Mouse (Mus musculus): ENCODE results near the gene Edc4. TPM values are rescaled to one million over a fixed set of nuclear protein-coding genes. Genes with fewer than 3 reads are reported as not detected.
"Not testable (repeated sequence)": the region's sequence is repeated elsewhere in the genome, so short reads cannot be mapped to it uniquely, and the experiment has no call there.

The Edc4 gene
- 71.3 and 90.0 TPM in 2 replicates for polyA plus RNA-seq (2012; rRNA removed)

DNA sequence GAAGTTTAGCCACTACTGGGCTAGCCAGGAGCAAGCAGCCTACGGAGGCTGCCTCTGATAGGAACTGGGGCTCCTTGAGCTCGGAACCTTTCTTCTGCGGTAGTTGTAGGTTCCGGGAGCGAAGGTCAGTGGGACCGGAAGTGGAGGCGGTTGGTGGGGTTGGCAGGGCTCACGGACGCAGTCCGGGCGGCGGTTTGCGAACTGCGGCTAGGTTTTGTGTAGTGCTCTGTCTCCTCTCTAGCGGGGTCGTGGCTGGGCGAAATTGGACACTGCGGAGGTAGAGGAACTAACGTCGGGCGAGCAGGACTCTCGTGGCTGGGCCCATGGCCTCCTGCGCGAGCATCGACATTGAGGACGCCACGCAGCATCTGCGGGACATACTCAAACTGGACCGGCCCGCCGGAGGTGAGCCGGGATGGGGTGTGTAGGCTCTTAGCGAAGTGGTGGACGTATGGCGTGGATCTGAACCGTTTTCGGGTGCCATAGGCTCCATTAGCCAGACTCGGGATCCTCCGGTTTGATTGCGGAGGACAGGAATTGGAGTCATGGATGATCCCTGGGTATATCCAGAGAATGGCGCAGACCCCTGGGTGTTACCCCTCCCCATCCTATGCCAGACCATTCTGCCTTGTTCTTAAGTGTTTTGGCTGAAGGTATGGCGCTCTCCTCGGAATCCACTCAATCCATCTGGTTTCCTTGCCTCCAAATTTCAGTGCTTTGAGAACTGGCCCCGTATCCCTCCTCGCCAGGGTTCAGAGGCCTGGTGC, at the start of gene Edc4:
Edc4 (plus strand) TSS at position 128 of the 767 bp plus-strand sequence.
- peak within 1 kb of the TSS; percentile 70 for H3K4me3 ChIP-seq (ENCODE audit: extremely low read depth, insufficient read depth, insufficient read length)
- peaks cover 21% of the 10 kb centered on the region for H3K36me3 ChIP-seq (ENCODE audit: control insufficient read depth, insufficient read depth, low read length)
- H3K27ac ChIP-seq (ENCODE audit: insufficient read depth, low read length), result peak within 1 kb of the TSS; percentile 28
- TF ChIP-seq CTCF (IDR thresholded peaks at IDR 0.05; ENCODE audit: extremely low read depth, insufficient read depth, insufficient read length, insufficient replicate concordance) (no peak), POLR2A (IDR thresholded peaks at IDR 0.05; ENCODE audit: low read depth, low read length) (peak; percentile 86)
- peaks cover 3% of the 10 kb centered on the region; the same call in 1 of the 2 replicates for H3K4me1 ChIP-seq (ENCODE audit: control insufficient read depth, insufficient read depth, insufficient read length)
- peak; percentile 76 to 78 for DNase-seq (ENCODE audit: low read depth in 1 of 2, low spot score in 2 of 2)
- H3K27me3 ChIP-seq (ENCODE audit: control insufficient read depth, insufficient read depth, low read length), result no peaks in the 10 kb centered on the region
- WGBS, result under 1% methylated on average over 45 of the region's 45 CpGs

DNA sequence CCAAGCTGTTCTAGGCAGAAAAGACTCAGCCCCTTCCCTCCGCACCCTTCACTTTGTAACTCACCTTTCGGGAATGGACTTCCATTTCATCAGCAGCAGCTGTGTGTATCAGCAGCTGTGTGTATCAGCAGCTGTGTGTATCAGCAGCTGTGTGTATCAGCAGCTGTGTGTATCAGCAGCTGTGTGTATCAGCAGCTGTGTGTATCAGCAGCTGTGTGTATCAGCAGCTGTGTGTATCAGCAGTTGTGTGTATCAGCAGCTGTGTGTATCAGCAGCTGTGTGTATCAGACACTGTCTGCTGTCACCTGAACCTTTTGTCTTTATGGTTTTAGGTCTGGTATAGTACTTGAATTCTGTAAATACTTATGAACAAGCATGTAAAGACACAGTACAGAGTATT, 46.9 kb upstream of the Edc4 start:
- DNase-seq (ENCODE audit: low read depth in 1 of 2, low spot score in 2 of 2); H3K4me3 ChIP-seq (ENCODE audit: extremely low read depth, insufficient read depth, insufficient read length); H3K27me3 ChIP-seq (ENCODE audit: control insufficient read depth, insufficient read depth, low read length); H3K4me1 ChIP-seq (ENCODE audit: control insufficient read depth, insufficient read depth, insufficient read length); H3K36me3 ChIP-seq (ENCODE audit: control insufficient read depth, insufficient read depth, low read length); H3K27ac ChIP-seq (ENCODE audit: insufficient read depth, low read length): not testable (repeated sequence)
- WGBS, result 82% methylated on average over 2 of the region's 2 CpGs

DNA sequence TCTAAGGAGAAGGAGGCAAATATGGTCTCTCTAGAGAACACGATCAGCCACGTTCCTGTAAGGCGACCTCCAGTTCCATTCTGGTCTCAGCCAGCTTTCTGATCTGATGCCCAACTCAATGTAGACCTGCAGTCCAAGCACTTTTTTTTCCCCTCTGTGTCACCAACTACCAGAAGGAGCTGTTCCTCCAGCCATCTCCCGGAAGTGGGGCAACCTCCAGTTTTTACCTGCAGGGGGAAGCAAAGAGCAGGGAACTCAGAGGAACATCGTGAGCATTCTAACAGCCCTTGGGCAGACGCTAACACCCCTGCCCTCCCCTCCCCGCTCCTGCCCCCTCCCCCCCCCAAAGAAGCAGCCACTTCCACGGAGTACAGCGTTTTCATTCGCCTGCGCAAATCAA, 45.4 kb upstream of the Edc4 start:
- no peak overlapping the region for H3K27ac ChIP-seq (ENCODE audit: insufficient read depth, low read length)
- DNase-seq (ENCODE audit: low read depth in 1 of 2, low spot score in 2 of 2), result peak; percentile 69 to 82
- TF ChIP-seq CTCF (IDR thresholded peaks at IDR 0.05; ENCODE audit: extremely low read depth, insufficient read depth, insufficient read length, insufficient replicate concordance) (peak; percentile 63; the same call in 1 of the 2 replicates), POLR2A (IDR thresholded peaks at IDR 0.05; ENCODE audit: low read depth, low read length) (no peak)
- peaks cover 7% of the 10 kb centered on the region; the same call in 1 of the 2 replicates for H3K4me1 ChIP-seq (ENCODE audit: control insufficient read depth, insufficient read depth, insufficient read length)
- no peaks in the 10 kb centered on the region for H3K36me3 ChIP-seq (ENCODE audit: control insufficient read depth, insufficient read depth, low read length)
- no peak overlapping the region for H3K4me3 ChIP-seq (ENCODE audit: extremely low read depth, insufficient read depth, insufficient read length)
- H3K27me3 ChIP-seq (ENCODE audit: control insufficient read depth, insufficient read depth, low read length), result no peaks in the 10 kb centered on the region
- 20% methylated on average over 11 of the region's 11 CpGs for WGBS

DNA sequence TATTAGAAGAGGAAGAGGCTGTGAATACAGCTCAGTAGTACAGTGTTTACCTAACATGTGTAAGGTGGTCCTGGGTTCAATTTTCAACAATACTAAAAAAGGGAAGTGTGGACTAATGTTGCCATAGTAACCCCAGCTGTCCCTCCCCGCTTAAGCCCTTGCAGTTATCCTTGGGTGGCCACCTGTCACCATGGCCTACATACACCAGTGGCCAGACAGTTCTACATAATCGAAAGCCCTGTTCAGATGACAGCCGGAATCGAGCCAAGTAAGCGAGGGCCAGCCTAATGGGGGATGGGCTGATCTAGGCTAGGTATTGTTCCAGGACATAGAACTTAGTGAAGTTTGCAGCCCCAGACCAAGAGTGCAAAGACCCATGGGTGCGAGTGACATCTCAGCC, 43.7 kb upstream of the Edc4 start:
- 47% methylated on average over 6 of the region's 6 CpGs for WGBS
- TF ChIP-seq POLR2A (IDR thresholded peaks at IDR 0.05; ENCODE audit: low read depth, low read length), result no peak
- TF ChIP-seq CTCF (IDR thresholded peaks at IDR 0.05; ENCODE audit: extremely low read depth, insufficient read depth, insufficient read length, insufficient replicate concordance), result no peak
- peak in 1 of 2 experiments; percentile 21 for DNase-seq (ENCODE audit: low read depth in 1 of 2, low spot score in 2 of 2)

DNA sequence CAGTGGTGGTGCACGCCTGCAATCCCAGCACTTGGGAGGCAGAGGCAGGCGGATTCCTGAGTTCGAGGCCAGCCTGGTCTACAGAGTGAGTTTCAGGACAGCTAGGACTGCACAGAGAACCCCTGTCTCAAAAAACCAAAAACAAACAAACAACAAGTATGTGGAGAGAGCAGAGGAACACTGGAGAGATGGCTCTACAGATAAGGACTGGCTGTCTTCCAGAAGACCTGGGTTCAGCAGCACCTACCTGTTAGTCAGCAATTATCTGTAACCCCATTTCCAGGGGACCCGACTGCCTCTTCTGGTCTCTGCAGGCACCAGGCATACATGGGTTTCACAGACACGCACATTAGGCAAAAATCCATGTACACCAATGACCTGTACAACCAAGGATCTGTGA, 41.5 kb upstream of the Edc4 start:
- no peaks in the 10 kb centered on the region for H3K27me3 ChIP-seq (ENCODE audit: control insufficient read depth, insufficient read depth, low read length)
- 84% methylated on average over 5 of the region's 5 CpGs for WGBS
- peaks cover 7% of the 10 kb centered on the region; the same call in 1 of the 2 replicates for H3K4me1 ChIP-seq (ENCODE audit: control insufficient read depth, insufficient read depth, insufficient read length)
- H3K4me3 ChIP-seq (ENCODE audit: extremely low read depth, insufficient read depth, insufficient read length), result no peak overlapping the region
- no peak for DNase-seq (ENCODE audit: low read depth in 1 of 2, low spot score in 2 of 2)
- no peak overlapping the region for H3K27ac ChIP-seq (ENCODE audit: insufficient read depth, low read length)
- TF ChIP-seq CTCF (IDR thresholded peaks at IDR 0.05; ENCODE audit: extremely low read depth, insufficient read depth, insufficient read length, insufficient replicate concordance) (no peak), POLR2A (IDR thresholded peaks at IDR 0.05; ENCODE audit: low read depth, low read length) (no peak)
- H3K36me3 ChIP-seq (ENCODE audit: control insufficient read depth, insufficient read depth, low read length), result peaks cover 2% of the 10 kb centered on the region; the same call in 1 of the 2 replicates

More for the DNA sequence above, 43.7 kb upstream of the Edc4 start:
- Histone ChIP-seq H3K4me3 (ENCODE audit: extremely low read depth, insufficient read depth, insufficient read length) (no peak overlapping the region), H3K27ac (ENCODE audit: insufficient read depth, low read length) (0 out of 2 replicates have a peak overlapping the region, but pooled peaks have one; percentile 4), H3K4me1 (ENCODE audit: control insufficient read depth, insufficient read depth, insufficient read length) (peaks cover 7% of the 10 kb centered on the region; the same call in 1 of the 2 replicates), H3K27me3 (ENCODE audit: control insufficient read depth, insufficient read depth, low read length) (no peaks in the 10 kb centered on the region), H3K36me3 (ENCODE audit: control insufficient read depth, insufficient read depth, low read length) (no peaks in the 10 kb centered on the region)

DNA sequence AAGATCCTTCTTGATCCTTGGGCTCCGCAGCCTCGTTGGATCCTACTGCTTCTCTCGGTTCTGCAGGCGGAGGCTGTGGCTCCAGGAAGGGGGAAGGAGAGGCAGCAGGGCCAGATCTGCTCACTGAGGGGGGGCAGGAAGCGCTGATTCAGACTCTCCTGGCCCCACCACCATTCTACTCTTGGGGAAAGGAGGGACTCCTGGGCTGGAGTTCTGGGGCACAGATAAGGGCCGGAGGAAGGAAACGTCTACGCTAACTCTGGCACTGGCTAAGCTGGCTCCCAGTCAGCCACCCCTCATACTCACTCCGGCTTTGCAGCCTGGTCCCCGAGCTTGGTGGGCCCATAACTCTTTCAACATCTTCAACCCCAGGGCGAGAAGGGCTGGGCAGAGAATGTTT, 34.0 kb upstream of the Edc4 start:
- WGBS, result 76% methylated on average over 11 of the region's 11 CpGs
- no peak for TF ChIP-seq POLR2A (IDR thresholded peaks at IDR 0.05; ENCODE audit: low read depth, low read length)
- no peak for TF ChIP-seq CTCF (IDR thresholded peaks at IDR 0.05; ENCODE audit: extremely low read depth, insufficient read depth, insufficient read length, insufficient replicate concordance)
- Histone ChIP-seq H3K27me3 (ENCODE audit: control insufficient read depth, insufficient read depth, low read length) (no peaks in the 10 kb centered on the region), H3K4me3 (ENCODE audit: extremely low read depth, insufficient read depth, insufficient read length) (no peak overlapping the region), H3K36me3 (ENCODE audit: control insufficient read depth, insufficient read depth, low read length) (peaks cover 15% of the 10 kb centered on the region), H3K4me1 (ENCODE audit: control insufficient read depth, insufficient read depth, insufficient read length) (no peaks in the 10 kb centered on the region; the same call in 1 of the 2 replicates), H3K27ac (ENCODE audit: insufficient read depth, low read length) (no peak overlapping the region)
- DNase-seq (ENCODE audit: low read depth in 1 of 2, low spot score in 2 of 2), result no peak

DNA sequence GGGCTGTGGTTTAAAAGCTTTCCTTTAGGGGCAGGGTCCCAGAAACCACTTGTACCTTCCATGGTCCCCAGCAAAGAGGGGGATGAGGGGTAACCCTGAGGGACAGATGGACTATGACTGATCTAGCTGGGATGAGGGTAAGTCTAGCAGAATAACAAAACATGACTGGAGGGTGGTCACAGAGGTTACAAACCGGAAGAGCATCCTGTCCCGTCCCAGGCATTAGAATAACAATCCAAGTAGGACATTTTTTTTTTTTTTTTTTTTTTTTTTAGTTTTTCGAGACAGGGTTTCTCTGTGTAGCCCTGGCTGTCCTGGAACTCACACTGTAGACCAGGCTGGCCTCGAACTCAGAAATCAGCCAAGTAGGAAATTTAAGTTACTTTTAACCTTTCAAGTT, 30.7 kb upstream of the Edc4 start:
- WGBS, result 90% methylated on average over 4 of the region's 4 CpGs
- TF ChIP-seq POLR2A (IDR thresholded peaks at IDR 0.05; ENCODE audit: low read depth, low read length) (no peak), CTCF (IDR thresholded peaks at IDR 0.05; ENCODE audit: extremely low read depth, insufficient read depth, insufficient read length, insufficient replicate concordance) (no peak)
- Histone ChIP-seq H3K4me1 (ENCODE audit: control insufficient read depth, insufficient read depth, insufficient read length) (no peaks in the 10 kb centered on the region; the same call in 1 of the 2 replicates), H3K4me3 (ENCODE audit: extremely low read depth, insufficient read depth, insufficient read length) (no peak overlapping the region), H3K27me3 (ENCODE audit: control insufficient read depth, insufficient read depth, low read length) (no peaks in the 10 kb centered on the region), H3K36me3 (ENCODE audit: control insufficient read depth, insufficient read depth, low read length) (peaks cover 8% of the 10 kb centered on the region), H3K27ac (ENCODE audit: insufficient read depth, low read length) (no peak overlapping the region)
- DNase-seq (ENCODE audit: low read depth in 1 of 2, low spot score in 2 of 2), result no peak
